Mouse (Mus musculus) T-helper 17 cell (primary cell): Measurements from ENCODE around the gene Amt.
"Not testable (repeated sequence)": the region's sequence is repeated elsewhere in the genome, so short reads cannot be mapped to it uniquely, and the experiment has no call there.

ENCODE experiments used
- in situ Hi-C, 2 experiments: fragments of 300-600 bp; cut with MboI, MseI; formaldehyde crosslinking; loops; 1 replicate in 1 of 2; 2 replicates in 1 of 2; pipeline ENCODE4 v1.15.1; 2025; ENCODE audit warnings: high pct_unique_total_duplicates in 2 of 2

Amt gene

DNA sequence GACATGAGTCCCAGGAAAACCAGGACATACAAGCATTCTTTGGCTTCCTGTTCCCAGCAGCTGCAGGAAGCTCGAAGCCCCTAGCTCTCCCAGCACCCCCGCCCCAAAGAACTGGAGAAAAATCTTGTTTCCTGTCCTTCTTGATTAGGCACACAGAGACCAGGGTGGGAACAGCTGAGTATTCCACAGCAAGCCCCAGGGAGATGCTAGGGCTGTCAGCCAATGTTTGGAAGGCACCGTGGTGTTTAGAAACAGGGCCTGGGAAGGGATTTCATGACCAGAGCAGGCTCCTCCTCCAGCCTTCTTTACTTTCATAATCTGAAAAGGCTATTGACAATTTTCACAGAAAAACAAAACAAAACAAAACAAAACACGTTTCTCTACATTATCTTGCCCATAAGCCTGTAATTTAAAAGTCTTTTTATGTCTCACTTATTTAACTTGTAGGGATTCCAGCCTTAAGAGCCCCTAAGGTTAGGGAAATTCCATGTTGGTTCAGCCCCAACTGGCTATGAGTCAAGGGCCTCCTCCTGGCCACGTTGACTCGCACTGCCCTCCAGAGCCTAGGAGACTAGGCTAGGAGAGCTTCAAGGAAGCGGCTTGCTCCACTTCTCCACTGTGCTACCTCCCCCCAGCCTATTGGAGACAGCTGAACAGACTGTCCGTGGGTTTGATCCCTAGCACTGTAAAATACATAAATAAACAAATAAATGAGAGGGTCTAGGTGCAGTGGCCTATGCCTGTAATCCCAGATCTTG is 16.4 kb upstream of the Amt start:
- in situ Hi-C loops: no loop called here

DNA sequence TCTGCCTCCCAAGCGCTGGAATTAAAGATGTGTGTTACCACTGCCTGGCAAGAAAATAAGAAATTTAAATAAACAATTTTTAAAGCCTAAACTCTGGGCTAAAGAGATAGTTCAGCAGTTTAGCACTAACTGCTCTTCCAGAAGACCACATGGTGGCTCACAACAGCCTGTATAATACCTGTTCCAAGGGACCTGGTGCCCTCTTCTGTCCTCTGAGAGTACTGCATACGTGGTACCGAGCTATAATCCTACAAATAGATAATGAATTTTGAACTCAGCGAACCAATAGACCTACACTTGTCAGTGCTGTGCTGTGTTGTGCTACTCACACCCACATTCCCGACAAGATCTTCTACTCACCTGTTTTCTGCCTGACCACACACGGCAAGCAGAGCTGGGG is 12.2 kb upstream of the Amt start:
- in situ Hi-C loops: no loop called here

DNA sequence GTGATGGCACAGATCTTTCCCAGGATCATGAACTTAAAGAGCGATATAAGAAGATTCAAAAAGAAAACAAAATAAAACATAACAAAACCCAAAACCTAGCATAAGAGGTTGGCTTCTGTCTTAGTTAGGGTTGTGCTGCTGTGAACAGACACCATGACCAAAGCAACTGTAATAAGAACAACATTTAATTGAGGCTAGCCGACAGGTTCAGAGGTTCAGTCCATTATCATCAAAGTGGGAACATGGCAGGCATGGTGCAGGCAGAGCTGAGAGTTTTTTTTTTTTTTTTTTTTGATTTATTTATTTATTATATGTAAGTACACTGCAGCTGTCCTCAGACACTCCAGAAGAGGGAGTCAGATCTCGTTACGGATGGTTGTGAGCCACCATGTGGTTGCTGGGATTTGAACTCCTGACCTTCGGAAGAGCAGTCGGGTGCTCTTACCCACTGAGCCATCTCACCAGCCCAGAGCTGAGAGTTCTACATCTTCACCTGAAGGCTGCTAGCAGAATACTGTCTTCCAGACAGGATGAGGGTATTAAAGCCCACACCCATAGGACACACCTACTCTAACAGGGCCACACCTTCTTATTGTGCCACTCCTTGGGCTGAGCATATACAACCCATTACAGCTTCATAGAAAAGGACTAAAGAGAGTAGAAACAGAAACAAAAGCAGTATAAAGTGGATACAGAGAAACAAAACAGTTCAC is 9.0 kb upstream of the Amt start:
- in situ Hi-C loops: not testable (repeated sequence)

DNA sequence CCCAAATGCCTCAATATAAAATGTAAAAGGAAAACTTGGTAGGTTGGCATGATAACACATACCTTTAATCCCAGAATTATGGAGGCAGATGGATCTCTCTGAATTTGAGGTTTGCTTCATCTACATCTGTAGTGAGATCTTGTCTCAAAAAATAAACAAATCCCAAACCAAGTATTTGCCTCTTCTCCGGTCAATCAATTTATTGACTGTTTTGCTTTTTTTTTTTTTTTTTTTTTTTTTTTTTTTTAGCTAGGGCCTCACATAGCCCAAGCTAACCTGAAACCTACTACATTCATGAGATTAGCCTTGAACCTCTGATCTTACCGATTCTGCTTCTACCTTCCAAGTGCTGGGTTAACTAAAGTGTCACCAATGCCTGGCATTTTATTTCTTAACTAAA is 7.3 kb upstream of the Amt start:
- in situ Hi-C loops: no loop called here

DNA sequence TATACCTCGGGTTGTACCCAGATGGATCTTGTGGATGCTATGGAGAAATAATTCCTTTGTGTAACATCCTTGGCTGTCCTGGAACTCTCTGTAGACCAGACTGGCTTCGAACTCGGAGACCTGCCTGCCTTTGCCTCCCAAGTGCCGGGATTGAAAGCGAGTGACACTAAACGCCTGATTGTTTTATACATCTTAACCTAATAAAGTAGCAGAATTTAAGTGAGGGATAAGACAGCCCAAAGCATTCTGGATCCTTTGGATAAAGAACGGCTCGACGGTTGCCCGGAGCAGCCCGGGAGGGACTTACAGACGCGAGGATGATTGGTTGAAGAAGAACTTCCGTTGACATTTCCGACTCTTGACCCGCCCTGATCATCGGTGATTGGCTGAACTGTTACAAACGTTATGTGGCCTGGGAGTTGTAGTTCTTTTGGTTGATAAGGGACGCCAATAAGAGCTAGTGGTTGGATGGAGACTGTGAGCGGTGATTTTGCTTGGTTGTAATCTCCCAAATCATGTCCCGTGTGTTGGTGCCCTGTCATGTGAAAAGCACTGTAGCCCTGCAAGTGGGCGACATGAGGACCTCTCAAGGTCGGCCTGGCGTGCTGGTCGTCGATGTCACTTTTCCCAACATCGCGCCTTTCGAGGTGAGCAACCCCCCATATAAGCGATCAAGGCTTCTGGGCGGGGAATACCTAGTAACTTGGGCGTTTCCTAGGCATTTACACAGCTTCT is 6.5 kb upstream of the Amt start, which contains the start of gene Nicn1:
TSS of gene Nicn1 (plus strand) at position 414 of the 735 bp plus-strand sequence.
- in situ Hi-C loops: no loop called here

DNA sequence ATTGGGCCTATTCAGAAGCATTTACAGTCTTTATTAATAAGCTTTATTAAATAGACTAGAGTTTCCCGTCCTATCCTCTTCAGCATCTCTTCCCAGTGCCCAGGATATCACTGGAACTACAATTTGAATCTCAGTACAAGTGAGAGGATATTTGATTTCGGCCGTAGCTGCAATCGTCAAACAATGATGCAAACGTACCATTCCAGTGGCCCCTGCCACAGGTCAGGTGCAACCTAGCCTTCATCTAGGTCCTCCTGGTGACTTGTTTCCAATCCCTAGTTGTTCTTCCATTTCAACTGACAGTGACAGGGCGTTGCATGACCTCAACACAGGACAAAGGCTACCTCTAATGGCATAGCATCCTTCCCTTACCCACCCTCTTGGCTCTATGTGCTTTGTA is 5.9 kb upstream of the Amt start:
- in situ Hi-C loops: no loop called here

DNA sequence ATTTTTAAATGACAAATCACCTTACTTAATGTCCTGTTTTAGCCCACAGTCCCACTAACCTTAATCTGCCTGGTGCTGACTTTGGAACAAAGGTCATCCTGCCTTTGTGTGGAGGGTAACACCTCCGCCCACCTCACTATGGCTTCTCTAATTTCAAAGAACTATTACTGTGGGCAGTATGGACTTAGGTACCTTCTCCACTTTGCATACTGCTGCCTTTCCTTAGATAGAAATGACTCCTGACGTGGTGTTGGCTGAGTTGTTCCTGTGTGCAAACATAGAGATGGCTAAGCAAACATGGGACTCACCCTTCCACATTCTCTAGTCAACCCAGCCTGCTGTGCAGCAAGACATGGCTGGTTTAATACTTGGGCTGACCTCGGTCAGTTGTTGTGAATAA is 5.2 kb downstream of the Amt start:
- in situ Hi-C loops: no loop called here

DNA sequence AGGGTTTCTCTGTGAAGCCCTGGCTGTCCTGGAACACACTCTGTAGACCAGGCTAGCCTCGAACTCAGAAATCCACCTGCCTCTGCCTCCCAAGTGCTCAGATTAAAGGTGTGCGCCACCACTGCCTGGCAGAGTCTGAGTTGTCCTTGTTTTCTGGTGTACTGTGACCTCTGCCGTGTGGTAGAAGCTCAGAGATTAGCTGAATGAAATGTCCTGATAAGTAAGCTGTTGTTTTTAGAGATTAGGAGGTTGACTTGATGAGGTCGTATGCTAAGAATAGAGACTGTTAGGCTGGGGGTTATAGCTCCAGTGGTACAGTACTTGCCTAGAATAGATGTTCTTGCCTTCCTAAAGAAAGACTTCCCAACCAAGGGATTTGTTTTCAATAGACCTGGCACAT is 8.1 kb downstream of the Amt start:
- in situ Hi-C loops: no loop called here

DNA sequence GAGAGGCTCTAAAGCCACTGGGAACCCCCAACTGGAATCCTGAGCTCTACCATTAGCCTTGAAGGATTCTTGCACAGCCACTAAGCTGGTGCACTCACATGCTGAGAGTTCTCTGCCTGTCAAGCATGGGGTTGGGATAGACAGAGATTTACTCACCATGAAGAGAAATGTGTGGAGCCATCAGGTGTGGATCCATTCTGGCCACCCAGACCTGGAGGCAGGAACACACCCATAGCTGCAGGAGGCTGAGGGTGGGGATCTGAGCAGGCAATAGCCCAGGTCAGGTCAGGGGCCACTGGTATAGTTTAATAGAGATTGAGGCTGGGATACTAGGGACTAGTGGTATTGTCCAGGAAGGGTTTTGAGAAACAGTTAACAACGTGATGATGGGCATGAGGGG is 8.5 kb downstream of the Amt start:
- in situ Hi-C loops: no loop called here

DNA sequence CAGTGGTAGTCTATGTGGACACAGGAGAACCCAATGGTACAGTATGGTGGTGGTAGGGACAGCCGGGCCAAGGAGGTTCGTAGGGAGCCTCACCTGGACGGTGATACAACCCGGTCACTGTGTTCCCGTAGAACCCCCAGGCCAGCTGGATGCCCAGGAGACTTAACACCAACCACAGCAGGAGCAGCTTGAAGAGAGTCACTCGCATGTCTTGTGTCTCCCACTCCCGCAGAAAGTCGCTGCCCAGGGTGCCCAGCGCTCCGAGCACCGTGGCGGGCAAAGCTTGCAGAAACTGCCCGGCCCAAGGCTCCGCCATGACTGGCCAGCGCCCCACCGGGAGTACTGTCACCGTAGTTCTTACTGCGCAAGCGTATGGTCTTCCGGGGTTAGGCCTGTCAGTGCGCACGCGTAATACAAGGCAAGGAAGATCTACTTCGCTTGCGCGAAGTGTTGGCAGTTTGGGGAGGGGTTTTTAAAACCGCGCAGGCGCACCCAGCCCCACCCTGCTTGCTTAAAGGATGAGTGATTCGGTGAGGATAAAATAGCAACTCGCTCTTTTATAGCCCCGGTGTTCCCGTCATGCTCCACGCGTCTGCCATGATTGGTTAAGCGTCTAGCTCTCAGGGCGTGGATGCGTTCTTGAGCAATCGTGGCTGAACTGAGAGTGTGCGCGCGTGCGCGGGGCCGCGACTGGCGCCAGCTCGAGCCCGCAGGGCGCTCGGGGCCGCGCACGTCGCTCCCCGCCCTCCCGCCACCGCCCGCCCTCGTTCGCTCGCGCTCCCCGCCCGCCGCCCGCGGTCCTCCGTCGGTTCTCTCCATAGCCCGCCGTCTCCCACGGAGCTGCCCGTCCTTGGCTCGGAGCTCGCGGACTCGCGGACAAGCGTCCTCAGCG is 9.2 kb downstream of the Amt start, which contains the start of the genes Rhoa and Tcta:
TSS of gene Rhoa (plus strand) at position 501 of the 892 bp plus-strand sequence.
TSS of gene Tcta (minus strand) at position 532 of the 892 bp plus-strand sequence.
- in situ Hi-C loops: no loop called here

DNA sequence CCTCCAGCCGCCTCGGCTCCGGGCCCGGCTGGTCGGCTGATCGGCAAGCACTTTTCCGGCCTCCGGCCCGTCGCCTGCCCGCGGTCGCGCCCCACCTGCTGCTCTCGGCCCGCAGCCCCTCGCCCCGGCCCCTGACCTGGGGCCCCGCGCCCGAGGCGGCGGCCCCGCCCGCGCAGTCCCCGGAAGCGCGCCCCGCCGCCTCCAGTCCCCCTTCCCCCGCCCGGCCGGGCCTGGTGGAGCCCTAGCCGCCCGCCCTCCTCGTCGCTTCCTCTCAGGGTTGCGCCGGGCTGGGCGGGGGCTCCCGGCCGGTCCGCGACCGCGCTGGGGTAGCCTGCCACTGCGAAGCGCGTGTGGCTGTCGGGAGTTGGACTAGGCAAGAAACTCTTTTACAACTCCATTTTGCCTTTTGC is 9.9 kb downstream of the Amt start:
- in situ Hi-C loops: no loop called here

DNA sequence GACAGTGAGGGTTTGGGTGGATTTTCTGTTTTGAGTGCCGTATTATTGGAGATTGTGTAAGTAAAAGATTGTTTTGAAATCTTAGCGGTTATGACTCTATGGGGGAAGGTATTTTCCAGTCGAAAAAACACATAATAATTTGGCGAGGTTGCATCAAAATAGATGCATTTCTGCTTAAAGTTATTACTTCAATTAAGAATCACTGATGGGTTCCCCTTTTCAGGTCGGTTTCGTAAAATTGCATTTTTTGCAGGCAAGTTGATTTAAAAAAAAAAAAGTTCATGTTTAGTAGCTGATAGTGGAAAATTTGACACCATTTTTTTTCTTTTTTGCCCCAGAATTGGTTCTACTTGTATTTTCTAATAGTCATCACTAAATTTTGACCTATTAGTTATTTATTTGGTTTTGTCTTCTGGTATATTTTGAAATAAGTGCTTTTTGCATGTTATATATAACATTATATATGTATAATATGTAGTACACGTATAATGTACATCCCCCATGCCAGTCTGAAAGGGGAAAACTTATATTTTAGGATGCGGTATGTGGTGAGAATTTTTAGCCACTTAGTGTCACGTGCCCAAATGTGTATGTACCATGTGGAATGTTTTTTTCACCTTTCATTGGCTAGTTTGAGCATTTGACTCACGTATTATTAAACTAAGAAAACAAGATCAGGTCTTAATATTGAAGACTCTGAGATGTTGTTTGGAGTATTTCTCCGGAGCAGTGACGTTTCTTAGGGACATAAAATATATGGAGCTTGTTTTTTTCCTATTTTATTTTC is 10.6 kb downstream of the Amt start:
- in situ Hi-C loops: no loop called here

DNA sequence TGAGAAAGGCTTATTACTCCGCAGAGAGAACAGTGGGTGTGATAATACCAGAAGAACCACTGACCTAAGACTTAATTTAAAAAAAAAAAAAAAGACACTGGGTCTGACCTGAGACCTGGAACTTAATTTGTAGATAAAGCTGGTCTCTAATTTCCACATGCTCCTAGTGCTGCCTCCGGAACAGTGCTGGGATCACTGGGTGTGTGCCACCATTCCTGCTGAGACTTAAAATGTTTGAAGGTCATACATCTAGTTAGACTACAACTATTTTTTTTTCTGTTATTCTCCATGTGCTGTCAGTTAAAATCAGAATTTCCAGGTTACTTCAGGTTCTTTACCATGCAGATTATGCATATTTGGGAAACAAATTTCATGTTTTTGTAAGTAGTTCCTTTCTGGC is 11.5 kb downstream of the Amt start:
- in situ Hi-C loops: no loop called here

DNA sequence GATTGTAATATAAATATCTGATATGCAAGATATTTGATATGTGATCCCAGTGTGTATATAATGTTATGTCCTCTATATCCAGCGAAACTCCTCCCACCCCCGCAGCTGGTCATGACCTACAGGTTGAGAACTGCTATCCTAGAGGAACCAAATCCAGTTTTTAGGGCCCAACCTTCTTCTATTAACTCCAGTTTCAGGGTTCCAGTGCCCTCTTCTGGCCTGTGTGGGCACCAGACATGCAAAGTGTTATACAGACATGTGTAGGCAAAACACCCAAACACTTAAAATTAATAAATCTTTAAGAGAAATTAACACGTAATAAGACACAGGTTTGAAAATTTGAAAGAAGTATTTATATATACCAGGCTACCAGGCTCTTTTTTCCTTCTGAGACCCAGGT is 20.9 kb downstream of the Amt start:
- in situ Hi-C loops: no loop called here

DNA sequence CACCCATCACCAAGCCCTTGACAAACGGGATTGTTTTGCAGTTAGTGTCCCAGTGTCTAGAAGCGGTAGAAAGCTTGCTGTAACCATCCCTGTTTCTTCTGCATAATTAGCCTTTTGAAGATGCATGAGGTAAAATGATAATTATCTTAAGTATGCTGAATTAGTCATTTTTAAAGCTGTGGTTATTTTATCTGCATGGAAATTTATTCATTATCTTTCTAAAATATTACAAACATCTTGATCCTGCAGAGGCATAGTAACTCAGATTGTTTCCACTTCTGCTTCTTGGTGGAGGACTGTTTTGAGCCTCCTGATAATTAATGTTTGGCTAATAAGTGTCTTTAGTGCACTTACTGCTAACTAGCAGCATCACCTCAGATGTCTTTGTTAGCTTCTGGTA is 21.8 kb downstream of the Amt start:
- in situ Hi-C loops: no loop called here

DNA sequence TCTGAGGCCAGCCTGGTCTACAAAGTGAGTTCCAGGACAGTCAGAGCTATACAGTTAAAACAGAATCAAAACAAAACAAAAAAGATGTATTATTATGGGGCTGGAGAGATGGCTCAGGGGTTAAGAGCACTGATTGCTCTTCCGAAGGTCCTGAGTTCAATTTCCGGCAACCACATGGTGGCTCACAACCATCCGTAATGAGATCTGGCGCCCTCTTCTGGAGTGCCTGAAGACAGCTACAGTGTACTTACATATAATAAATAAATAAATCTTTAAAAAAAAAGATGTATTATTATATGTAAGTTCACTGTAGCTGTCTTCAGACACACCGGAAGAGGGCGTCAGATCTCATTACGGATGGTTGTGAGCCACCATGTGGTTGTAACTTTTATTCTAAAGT is 25.4 kb downstream of the Amt start:
- in situ Hi-C loops: not testable (repeated sequence)

DNA sequence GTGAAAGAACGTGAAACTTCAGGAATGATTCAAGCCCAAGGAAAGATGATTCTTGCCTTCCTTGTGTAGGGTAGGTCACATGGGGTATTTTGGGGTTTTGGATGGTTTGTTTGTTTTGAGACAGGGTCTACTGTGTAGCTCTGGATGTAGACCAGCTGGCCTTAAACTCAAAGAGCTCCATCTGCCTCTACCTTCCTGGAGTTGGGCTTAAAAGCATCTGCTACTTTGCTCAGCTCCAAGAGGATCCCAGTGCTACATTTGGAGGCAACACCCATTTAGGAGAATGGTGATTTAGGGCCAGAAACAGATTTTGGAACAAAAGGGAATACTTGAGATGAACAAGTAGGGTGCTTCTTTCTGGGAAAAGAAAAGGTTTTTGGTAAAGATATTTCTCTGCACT is 28.1 kb downstream of the Amt start:
- in situ Hi-C loops: no loop called here

DNA sequence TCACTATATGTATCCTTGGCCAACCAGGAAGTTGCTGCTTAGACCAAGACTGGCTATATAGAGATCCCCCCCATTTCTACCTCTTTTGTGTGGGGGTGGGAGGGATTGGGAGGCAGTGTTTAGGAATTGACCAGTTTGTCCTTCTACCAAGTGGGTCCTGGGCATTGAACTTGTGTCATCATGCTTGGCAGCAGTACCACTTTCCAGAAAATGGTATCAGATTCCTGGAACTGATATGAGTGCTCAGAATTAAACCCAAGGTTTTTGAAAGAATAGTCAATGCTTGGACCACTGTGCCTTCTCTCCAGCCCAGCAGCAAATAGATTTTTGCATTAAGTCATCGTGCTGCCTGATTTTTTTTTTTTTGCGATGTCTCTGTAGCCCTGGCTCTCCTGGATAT is 29.2 kb downstream of the Amt start:
- in situ Hi-C loops: no loop called here

DNA sequence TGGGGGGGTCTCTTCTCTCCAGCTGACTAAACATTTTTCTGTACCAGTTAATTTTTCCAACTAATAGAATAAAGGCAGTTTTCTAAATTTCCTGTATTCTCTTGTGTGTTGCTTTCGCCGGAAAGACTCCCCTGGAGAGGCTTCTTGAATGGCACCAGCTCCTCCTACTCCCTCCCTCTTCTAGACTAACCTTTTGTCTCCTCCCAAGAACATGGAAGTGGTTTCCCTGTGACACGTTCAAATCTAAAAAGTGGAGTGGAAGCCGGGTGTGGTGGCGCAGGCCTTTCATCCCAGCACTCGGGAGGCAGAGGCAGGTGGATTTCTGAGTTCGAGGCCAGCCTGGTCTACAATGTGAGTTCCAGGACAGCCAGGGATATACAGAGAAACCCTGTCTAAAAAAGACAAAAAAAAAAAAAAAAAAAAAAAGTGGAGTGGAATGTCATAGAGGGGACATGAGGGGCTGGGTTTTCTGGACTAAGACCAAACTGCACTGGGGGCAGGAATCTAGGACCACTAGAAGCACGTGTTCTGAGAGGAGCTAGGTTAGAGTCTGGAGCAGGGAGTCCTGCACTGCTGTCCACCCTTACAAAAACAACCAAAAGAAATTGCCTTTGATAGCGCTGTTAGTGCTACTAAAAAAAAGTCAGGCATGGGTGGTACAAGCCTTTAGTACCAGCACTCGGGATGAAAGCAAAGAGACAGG is 41.3 kb downstream of the Amt start:
- in situ Hi-C loops: no loop called here

DNA sequence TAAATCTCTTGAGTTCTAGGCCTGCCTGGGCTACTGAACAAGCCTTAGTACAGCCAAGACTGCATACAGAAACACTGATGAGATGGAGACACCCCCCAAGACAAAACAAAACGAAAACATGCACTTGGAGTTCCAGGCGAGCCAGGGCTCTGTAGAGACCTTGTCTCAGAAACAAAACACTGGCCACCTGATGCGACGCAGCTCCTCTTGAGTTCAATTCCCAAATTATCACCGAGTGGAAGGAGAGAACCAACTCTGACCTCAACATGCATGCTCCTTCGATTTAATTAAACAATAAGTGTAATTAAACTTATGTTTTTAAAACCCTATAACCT is 41.9 kb downstream of the Amt start:
- in situ Hi-C loops: no loop called here
